Mouse (Mus musculus) heart, adult 18-20 months (tissue): ENCODE measurements at regions not wholly inside any gene's neighbourhood (a gene's known extent, or its start where the extent isn't known, plus 50 kb on each side); places are given as distances from the start of the nearest gene placed in this dataset.
"Not testable (repeated sequence)": the region's sequence is repeated elsewhere in the genome, so short reads cannot be mapped to it uniquely, and the experiment has no call there.

Source experiments
- DNase-seq, 2 experiments: peaks; one replicate each; pipeline ENCODE4 v3.0.0; 2021 to 2022; ENCODE audit warnings: mixed read lengths in 1 of 2

DNA sequence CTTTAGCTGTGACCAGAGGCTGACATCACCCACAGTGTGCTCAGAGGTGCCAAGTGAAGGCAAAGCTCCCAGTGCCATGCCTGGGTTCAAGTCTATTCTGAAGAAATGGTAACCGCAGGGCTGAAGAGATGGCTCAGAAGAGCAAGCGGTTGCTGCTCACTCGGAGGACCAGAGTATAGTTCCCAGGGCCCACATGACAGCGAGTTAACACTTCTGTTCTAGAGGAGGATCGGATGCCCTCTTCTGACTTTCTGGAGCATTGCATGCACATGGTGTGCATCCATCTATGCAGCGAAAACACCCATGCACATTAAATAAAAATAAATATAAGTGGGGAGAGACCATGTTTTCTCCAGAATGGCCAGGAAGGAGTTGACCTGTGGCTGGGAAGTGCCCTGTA, 209.5 kb downstream of the Sorl1 start:
- DNase-seq = no peak

- no peak for DNase-seq
These were observed 210.2 kb downstream of the Sorl1 start for GRCm38 (mm10) chr9:41913911-41914310.

DNA sequence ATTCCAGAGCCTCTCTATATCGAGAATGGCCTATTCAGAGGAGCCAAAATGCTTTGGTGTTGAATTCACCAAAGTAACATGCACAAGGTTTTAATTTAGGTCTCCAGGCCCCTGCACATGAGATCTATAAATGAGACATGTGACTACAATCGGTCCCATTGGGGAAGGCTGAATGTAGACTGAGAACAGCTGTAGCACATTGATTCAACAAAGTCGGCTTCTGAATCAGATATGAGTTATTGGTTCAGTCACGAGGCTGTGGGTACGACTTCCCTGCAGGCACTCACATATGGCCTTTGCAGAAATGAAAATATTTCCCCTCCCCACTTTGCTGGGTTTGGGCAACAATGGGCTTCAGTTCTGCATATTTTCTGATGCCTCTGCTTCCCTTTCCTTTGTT, 211.6 kb downstream of the Sorl1 start:
- DNase-seq = no peak

GRCm38 (mm10) chr9:41900606-41900974, 223.5 kb downstream of the Sorl1 start:
- DNase-seq = no peak

- DNase-seq = no peak
These were observed 224.1 kb downstream of the Sorl1 start for GRCm38 (mm10) chr9:41899766-41900605.

DNA sequence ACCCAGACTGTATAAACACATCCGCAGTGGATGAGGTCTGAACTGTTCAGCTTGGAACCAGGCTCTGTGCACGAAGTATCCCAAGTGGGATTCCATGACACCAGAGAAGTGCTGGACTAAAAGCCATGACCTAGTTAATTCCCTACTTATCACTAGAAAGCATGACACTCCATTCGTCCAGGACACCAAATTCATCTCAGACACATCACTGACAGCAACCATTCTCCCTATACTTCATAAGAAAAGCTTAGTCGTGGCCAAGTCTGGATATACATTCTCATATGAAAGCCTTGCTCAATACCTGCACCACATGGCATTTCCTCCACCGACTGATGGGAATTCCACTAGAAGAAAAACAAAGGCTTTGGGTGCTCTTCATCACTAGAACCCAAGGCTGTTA, 229.0 kb downstream of the Sorl1 start:
- no peak for DNase-seq

DNA sequence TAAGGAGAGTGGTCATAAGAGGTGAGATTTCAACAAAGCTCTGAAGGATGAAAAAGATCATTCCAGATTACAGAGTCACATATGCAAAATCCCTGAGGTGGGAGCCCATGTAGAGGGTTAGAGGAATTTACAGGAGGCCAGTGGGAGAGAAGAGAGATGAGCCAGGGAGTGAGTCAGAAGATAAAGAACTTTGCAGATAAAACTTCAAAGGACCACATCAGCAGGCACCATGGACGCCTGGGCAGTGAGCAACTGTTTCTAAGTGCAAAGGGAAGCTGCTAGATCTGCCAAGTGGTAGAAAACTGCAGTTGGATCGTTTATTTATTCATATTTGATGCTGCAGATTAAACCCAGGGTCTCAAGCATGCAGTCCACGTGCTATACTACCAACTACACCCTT, 231.3 kb downstream of the Sorl1 start:
- no peak for DNase-seq

GRCm38 (mm10) chr9:41891206-41891605, 232.9 kb downstream of the Sorl1 start:
- no peak for DNase-seq

- DNase-seq = peak; percentile 81 to 88
These were observed 233.6 kb downstream of the Sorl1 start for GRCm38 (mm10) chr9:41890273-41891141.

GRCm38 (mm10) chr9:41889568-41890272, 234.4 kb downstream of the Sorl1 start:
- no peak for DNase-seq

DNA sequence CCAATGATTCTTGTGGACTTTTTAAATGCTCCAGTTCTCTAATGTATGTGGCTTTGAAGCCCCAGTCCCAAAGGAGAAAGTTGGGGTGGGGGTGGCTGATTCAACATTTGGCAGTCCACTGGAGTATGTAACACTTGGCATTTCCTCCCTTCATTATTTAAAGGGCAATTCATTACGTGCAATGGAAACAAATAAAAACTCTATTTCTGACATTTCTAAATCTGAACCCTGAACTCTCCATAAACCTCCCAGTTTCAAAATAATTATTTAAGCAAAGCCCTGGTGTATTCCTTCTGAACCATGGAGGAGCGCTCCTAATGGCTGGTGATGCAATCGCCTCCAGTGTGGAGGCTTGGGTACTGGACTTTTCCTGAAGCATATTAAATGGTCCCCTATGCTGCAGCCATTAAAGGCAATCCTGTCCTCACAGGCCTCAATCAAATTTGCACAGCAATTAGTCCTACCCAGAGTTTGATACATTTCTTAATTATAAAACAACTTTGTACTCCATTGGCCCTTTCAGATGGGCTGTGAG, 235.4 kb downstream of the Sorl1 start:
- DNase-seq = peak in 1 of 2 experiments; percentile 13

DNA sequence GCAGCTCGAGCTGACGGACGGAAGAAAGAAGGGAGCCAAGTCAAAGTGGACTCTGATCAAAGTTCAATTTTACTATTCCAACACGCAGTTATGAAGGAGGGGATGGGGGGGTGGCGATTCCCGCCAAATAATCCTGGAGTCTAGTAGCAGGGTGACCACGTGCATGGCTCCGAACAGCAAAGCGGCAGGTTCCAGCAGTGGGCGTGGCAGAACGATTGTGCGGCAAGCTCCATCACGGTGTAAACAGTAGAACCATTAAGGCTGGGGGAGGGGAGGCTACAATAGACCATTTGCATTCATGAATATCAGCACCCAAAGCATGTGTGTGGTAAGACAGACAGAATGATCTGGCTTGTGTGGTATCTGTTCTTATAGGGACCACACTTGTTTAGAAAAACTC, 237.6 kb downstream of the Sorl1 start:
- not testable (repeated sequence) for DNase-seq

DNA sequence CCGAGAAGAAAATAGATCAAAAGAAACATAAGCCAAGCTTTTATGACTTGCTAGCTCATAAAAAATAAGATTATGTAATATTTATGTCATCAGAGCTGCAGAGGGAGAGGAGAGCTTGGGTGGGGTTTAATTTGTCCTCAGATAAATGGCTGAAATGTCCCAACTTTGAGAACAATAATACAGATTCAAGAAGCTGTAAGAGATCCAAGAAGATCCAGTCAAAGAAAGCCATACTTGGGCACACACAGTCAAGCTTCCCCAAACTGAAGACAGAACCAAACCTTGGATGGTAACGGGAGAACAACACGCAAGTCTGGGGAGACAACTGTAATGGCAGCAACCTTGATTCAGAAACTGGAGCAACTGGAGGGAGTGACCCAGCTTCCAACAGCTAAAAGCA, 243.6 kb downstream of the Sorl1 start:
- no peak for DNase-seq

GRCm38 (mm10) chr9:41879080-41879479, 245.0 kb downstream of the Sorl1 start:
- peak; percentile 55 to 58 for DNase-seq

DNA sequence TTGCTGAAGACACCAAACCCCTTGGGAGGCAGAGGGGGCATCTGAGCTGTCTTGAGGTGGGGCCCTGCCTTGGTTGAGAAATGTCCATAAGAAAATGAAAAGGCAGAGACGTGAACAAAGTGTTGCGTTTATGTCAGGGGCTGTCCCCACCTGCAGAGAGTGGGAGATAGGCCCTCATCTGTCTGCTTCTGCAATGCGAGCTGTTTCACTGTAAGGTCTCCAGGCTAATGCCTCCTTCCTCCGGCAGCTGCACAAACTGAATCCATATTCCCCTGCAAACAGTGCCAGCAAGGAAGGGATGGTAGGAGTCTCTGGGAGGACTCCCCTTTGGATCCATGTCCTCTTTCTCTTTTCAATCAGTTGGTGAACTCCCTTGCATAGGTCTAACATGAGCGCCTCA, 263.0 kb downstream of the Sorl1 start:
- DNase-seq = no peak

- DNase-seq = peak; percentile 36
These were observed 263.4 kb downstream of the Sorl1 start for GRCm38 (mm10) chr9:41860681-41861080.

DNA sequence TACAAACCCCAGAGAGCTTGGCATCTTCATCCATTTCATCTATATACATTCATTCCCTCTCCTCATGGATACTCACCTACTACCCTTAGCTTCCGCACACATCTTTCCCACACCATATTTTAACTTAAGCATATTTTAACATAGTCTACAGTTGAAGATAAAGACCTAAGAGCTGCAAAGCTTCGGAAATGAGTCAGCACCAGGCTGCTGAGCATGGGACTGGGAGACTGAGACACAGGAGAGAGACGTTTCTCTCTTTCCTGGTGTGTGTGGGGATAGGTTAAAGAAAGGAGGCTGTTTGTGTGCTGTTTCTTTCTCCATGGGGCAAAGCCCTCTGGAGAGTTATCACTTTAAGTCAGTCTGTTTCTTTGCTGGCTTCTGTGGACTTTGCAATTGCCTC, 264.3 kb downstream of the Sorl1 start:
- no peak for DNase-seq

GRCm38 (mm10) chr9:41852099-41852498, 272.0 kb downstream of the Sorl1 start:
- no peak for DNase-seq

DNA sequence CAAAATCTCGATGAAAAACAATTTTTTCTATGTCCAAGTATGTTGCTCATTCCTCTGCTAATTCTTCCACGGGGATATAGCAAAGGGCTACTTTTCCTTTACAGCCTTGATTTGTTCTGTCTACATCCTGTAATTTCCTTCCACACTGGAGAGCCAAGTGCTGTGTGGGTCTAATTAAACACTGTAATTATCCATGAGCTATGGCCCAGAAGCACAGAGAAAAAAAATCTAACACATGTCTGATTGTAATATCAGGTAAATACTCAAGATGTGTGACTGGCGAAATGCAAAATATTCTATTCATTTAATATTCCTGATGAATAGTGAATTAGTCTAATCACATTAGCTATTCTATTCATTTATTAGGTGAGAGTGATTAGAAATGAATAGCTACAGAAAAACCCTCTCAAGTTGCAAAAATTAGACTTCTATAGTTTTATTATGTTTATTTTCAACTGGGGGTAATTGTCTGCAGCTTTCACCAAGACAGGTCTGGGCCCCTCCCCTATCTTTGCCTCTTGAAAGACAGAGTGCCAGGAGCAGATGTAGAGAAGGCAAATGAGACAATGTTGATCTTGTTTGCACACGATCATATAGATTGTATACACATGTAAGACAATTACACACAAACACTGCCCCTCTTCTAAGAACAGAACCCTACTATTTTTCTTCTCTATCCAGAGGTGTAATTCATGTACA, 274.3 kb downstream of the Sorl1 start:
- no peak for DNase-seq

DNA sequence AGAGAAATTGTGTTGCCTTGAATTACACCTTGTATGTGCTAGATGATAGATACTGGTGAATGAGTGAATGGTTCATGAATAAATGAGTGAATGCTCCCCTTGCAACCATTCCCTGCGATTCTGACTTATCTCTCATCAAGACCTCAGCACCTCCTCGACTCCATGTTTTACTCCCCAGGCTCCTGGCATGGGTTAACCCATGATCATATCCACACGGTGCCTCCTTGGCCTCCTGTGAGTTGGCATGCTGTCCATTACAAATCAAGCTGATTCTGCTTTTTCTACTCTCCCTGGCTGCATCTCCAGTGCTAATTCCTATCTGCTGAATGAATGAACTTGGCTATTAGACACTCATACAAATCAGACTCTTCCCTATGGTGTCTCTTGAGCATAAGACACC, 279.5 kb downstream of the Sorl1 start:
- no peak for DNase-seq

DNA sequence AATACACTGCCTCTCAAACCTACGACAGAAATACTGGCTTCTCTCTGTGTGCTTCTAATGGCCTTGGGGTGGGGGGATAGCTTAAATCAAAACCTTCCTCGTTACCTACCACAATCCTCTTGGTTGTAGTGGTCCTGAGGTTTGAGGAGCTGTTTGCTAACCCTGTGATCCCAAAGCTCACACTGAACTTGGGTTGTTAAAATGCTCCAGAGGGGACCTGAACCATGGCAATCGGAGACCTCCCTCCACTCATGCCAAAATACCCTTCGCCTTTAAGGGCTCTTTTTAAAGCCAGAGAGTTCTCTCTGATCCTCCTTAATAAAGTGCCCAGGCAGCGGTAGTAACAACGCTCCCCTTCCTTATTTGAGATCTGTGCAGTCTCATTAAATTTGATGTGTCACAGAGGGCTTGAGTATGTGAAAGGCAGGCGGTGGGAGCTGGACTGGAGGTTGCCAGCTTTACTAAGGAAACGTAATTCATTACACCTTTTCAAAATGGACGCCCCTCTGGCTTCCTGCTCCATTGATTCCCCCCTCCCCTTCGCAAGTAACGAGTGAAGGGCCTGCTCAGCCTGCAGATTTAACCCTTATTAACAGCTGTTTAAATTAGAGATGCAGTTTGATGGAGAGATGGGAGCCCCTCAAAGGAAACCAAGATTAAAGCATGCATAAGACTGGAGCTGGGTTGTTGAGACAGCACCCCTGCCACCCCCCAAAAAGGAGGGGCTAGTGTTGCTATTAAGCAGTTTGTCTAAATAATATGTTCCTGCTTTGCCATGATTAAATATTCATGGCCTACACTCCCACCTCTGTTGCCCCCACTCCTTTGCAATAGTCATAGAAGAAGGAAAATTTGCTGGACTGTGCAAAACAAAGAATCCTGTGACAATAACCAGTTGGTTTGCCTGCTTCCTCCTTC, 289.4 kb downstream of the Sorl1 start:
- DNase-seq = no peak
